Comparison of ENCODE assay signal across 7 mouse cellular contexts in the genomic region with DNA sequence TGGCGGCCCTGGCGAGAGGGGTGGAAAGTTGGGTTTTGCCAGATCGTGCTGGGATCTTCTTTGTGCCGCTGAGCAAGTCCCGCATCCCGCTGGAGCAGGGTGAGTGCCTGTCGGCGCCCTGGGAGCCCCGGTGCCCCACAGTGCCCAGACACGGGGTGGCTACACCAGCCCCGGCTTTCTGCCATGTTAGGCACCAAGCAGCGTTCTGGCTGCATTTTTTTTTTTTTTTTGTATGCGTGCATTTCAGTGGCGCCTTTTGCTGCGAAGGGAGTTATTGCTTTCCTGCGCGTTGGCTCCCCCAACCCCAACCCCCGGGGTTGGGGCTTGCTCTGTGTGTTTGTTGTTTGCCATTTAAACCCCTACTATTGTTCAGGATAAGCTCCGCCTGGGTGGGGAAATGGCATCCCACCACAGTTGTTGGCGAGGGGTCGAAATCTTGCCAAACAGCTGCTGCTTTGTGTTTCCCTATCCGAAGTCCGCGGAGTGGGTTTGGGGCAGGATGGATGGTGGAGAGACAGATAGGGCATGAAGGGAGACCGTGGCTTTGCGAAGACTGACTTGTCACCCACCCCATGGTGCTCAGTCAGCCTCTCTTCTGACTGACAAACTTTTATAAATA. TPM values are rescaled to one million over a fixed set of nuclear protein-coding genes. Genes with fewer than 3 reads are reported as not detected.
DNase-seq lines count a peak whose midpoint lies in the region; ATAC-seq lines count a peak whose summit lies in the region.

No protein-coding gene starts in this region.

- DNase-seq in left cerebral cortex, postnatal 4 days: peak; percentile 52
- DNase-seq in left cerebral cortex, adult 18-20 months (ENCODE audit: low spot score in 2 of 2): no peak
- DNase-seq in embryonic facial prominence, embryonic 14.5 days (ENCODE audit: low spot score): peak; percentile 11
- DNase-seq in hindbrain, embryonic 14.5 days (ENCODE audit: low spot score): no peak
- DNase-seq in frontal cortex, adult 2 months (ENCODE audit: extremely low spot score in 1 of 2, low spot score in 1 of 2): no peak
- DNase-seq in spleen, postnatal 14 days (ENCODE audit: low spot score in 2 of 2): no peak

- H3K4me3 ChIP-seq in embryonic facial prominence, embryonic 14.5 days (ENCODE audit: low read depth, low read length): peak overlapping the region; percentile 51
- peak overlapping the region; percentile 65 for H3K4me3 ChIP-seq in hindbrain, embryonic 14.5 days (replicated peaks; ENCODE audit: low read length)
- peak overlapping the region; percentile 60 for H3K4me3 ChIP-seq in midbrain, embryonic 13.5 days (replicated peaks)

- no peaks in the 10 kb centered on the region for H3K9me3 ChIP-seq in embryonic facial prominence, embryonic 14.5 days (ENCODE audit: control insufficient read depth, low read length)
- no peaks in the 10 kb centered on the region for H3K9me3 ChIP-seq in hindbrain, embryonic 14.5 days (ENCODE audit: control insufficient read depth, low read length)
- no peaks in the 10 kb centered on the region for H3K9me3 ChIP-seq in midbrain, embryonic 13.5 days

- WGBS in embryonic facial prominence, embryonic 14.5 days: 17% methylated on average over 23 of the region's 26 CpGs
- 12% methylated on average over 26 of the region's 26 CpGs for WGBS in hindbrain, embryonic 14.5 days
- WGBS in midbrain, embryonic 13.5 days: 27% methylated on average over 26 of the region's 26 CpGs

- H3K4me1 ChIP-seq in embryonic facial prominence, embryonic 14.5 days (ENCODE audit: control insufficient read depth, insufficient read depth, low read length): no peaks in the 10 kb centered on the region
- peaks cover 16% of the 10 kb centered on the region for H3K4me1 ChIP-seq in hindbrain, embryonic 14.5 days (replicated peaks; ENCODE audit: control insufficient read depth, insufficient read depth, low read length)
- peaks cover 6% of the 10 kb centered on the region for H3K4me1 ChIP-seq in midbrain, embryonic 13.5 days (replicated peaks)

- intact Hi-C loops in left cerebral cortex, postnatal 4 days (cut with DNase I): no loop called here

- no peak overlapping the region for H3K27ac ChIP-seq in embryonic facial prominence, embryonic 14.5 days (replicated peaks; ENCODE audit: low read depth, low read length)
- H3K27ac ChIP-seq in hindbrain, embryonic 14.5 days: peak overlapping the region; percentile 91
- peak overlapping the region; percentile 77 for H3K27ac ChIP-seq in midbrain, embryonic 13.5 days

- H3K9ac ChIP-seq in embryonic facial prominence, embryonic 14.5 days (ENCODE audit: low read depth, low read length): peak overlapping the region; percentile 66
- H3K9ac ChIP-seq in hindbrain, embryonic 14.5 days: peak overlapping the region; percentile 84
- peak overlapping the region; percentile 81 for H3K9ac ChIP-seq in midbrain, embryonic 13.5 days (replicated peaks)

- peak overlapping the region; percentile 87 for H3K4me2 ChIP-seq in embryonic facial prominence, embryonic 14.5 days (ENCODE audit: low read depth, low read length)
- H3K4me2 ChIP-seq in hindbrain, embryonic 14.5 days (replicated peaks): peak overlapping the region; percentile 59
- peak overlapping the region; percentile 69 for H3K4me2 ChIP-seq in midbrain, embryonic 13.5 days (replicated peaks)

- no peak for ATAC-seq in embryonic facial prominence, embryonic 14.5 days (ENCODE audit: low read depth)
- ATAC-seq in hindbrain, embryonic 14.5 days (ENCODE audit: low FRiP score): peak; percentile 24
- peak; percentile 59 for ATAC-seq in midbrain, embryonic 13.5 days

- H3K27me3 ChIP-seq in embryonic facial prominence, embryonic 14.5 days (replicated peaks; ENCODE audit: control insufficient read depth, insufficient read depth, low read length): peaks cover 82% of the 10 kb centered on the region
- H3K27me3 ChIP-seq in hindbrain, embryonic 14.5 days (ENCODE audit: control insufficient read depth, insufficient read depth, low read length): peaks cover 53% of the 10 kb centered on the region
- H3K27me3 ChIP-seq in midbrain, embryonic 13.5 days: peaks cover 84% of the 10 kb centered on the region

- no peaks in the 10 kb centered on the region for H3K36me3 ChIP-seq in embryonic facial prominence, embryonic 14.5 days (ENCODE audit: control insufficient read depth, insufficient read depth, low read length)
- H3K36me3 ChIP-seq in hindbrain, embryonic 14.5 days (replicated peaks; ENCODE audit: control insufficient read depth, insufficient read depth): no peaks in the 10 kb centered on the region
- H3K36me3 ChIP-seq in midbrain, embryonic 13.5 days: no peaks in the 10 kb centered on the region

RNA-seq across cellular contexts. Expression of a gene that starts 1.0 kb away (rescaled TPM):
- total RNA-seq in left cerebral cortex, postnatal 4 days (2021): 10 to 100 TPM; 12.8 to 15.6 TPM
- total RNA-seq in left cerebral cortex, adult 18-20 months (2021): 10 to 100 TPM; 14.2 to 16.4 TPM
- 9.5 and 12.1 TPM in 2 replicates for polyA plus RNA-seq in embryonic facial prominence, embryonic 14.5 days (2014; fragmentation: Nextera tagmentation; extraction: Ambion mirVana)
- polyA plus RNA-seq in hindbrain, embryonic 14.5 days (2014; fragmentation: Nextera tagmentation; extraction: Ambion mirVana): 22.3 and 23.5 TPM in 2 replicates
- 11.0 and 12.0 TPM in 2 replicates for polyA plus RNA-seq in midbrain, embryonic 13.5 days (2015; fragmentation: Nextera tagmentation; extraction: Ambion mirVana)
- polyA plus RNA-seq in frontal cortex, adult 2 months (2012; rRNA removed): 13.7 and 15.5 TPM in 2 replicates

Comparison
In these comparisons a context has a peak if more than half of its experiments do, and no peak if none do; other contexts are left out.
1. DNase-seq: peak in left cerebral cortex, postnatal 4 days (single experiment) and embryonic facial prominence, embryonic 14.5 days (single experiment); none in left cerebral cortex, adult 18-20 months (0 of 2), hindbrain, embryonic 14.5 days (single experiment), frontal cortex, adult 2 months (0 of 2) and spleen, postnatal 14 days (0 of 2).
2. Peak in every context shown above with its lines, with median percentiles within 50 percentile points of each other: H3K4me2 ChIP-seq, H3K4me3 ChIP-seq and H3K9ac ChIP-seq.